Mouse (Mus musculus) adrenal gland, postnatal 36 days (tissue): ENCODE measurements around the gene Snx13. TPM values are rescaled to one million over a fixed set of nuclear protein-coding genes. Genes with fewer than 3 reads are reported as not detected.
A peak's percentile ranks its signal among the peaks of the same experiment; 100 is the strongest.

Experiments used
- DNase-seq, 2 experiments: peaks; one replicate each; pipeline ENCODE4 v3.0.0; 2021; ENCODE audit warnings: mixed read lengths in 1 of 2
- total RNA-seq, 2 experiments: library from RNA; stranded (reverse); gene quantifications; 2 replicates each; pipeline ENCODE4 v1.2.3; 2021

The Snx13 gene
- total RNA-seq, 2 experiments from 2014 or later, result 37.1 to 48.9 TPM

DNA sequence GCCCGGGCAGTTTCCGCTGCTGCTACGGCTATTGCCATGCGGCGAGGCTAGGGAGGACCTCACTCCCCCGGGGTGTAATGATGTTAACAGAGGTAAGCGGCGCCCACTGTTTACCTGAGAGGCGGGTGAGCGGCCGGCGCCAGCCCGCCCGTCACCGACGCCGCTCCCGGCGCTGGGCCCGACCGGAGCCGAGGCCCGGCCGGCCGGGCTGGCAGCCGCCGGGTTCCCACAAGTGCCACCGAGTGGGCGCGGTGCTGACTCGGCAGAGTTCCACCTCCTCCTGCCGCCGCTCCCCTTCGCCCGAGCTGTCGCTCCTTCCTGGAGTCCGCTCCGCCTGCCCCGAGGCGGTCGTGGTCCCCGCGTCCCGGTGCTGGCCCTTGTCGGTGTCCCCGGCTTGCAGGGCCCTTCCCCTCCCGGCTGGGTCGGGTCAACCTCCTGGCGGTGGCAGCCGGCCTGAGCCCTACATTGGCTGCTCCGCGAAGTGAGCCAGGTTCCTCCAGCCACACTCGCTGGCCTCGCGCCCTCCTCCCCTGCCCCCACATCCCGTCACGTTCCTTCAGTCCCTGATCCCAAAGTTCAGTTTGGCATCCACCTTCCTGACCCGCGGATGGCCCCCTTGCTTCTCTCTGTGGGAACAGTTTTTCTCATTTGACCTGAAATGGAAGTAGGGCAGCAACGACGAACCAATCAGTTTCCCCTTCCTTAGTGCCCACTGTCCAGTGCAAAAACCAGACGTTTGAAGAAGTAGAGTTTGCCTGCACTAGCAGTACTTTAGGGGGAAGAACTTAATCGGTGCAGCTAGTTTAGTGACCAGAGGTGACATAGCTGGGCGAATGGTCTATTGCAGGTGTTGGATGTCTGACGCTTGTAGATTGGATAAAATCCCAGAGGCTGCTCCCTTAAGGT is 587 bp downstream of the Snx13 start:
- DNase-seq, result peak; percentile 71 to 84

- DNase-seq, result no peak
Observed at GRCm38 (mm10) chr12:35048891-35049290, 1.9 kb downstream of the Snx13 start.

GRCm38 (mm10) chr12:35050501-35050900 is 3.5 kb downstream of the Snx13 start:
- no peak for DNase-seq

DNA sequence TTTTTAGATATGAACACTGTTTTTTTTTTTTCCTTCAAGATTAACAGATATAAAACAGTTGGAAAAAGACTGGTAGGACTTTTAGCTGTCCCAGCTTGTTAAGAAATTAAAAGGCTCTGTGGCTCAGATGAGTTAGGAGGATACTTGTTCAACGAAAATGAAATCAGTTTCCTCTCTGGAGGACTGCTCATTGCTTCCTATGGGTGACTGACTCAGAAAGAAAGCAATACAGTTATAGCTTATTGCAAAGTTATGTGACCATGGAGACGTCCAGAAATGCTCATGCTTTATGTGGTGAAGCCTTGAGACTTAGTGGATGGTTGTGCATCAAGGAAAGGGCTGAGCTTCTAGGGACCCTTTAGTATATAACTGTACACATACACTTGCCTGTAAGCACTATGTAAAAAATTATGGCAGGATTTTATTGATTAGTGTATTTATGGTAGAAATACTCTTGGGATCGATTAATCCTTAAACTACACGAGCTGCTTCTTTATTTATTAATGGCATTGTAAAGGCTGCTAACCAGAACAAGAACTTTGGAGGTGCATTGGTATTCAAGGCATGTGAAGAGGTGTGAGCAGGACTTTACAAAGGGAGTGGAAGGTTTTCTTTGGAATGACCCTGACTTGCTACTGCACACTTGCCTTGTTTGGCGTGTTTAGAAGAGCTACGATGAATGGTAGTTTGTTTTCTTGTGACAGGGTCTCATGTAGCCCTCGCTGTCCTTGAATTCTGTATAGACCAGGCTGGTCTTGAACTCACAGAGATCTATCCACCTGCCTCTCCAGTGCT is 4.2 kb downstream of the Snx13 start:
- DNase-seq, result no peak

- DNase-seq, result no peak
Observed at GRCm38 (mm10) chr12:35054420-35054819, 7.4 kb downstream of the Snx13 start.

DNA sequence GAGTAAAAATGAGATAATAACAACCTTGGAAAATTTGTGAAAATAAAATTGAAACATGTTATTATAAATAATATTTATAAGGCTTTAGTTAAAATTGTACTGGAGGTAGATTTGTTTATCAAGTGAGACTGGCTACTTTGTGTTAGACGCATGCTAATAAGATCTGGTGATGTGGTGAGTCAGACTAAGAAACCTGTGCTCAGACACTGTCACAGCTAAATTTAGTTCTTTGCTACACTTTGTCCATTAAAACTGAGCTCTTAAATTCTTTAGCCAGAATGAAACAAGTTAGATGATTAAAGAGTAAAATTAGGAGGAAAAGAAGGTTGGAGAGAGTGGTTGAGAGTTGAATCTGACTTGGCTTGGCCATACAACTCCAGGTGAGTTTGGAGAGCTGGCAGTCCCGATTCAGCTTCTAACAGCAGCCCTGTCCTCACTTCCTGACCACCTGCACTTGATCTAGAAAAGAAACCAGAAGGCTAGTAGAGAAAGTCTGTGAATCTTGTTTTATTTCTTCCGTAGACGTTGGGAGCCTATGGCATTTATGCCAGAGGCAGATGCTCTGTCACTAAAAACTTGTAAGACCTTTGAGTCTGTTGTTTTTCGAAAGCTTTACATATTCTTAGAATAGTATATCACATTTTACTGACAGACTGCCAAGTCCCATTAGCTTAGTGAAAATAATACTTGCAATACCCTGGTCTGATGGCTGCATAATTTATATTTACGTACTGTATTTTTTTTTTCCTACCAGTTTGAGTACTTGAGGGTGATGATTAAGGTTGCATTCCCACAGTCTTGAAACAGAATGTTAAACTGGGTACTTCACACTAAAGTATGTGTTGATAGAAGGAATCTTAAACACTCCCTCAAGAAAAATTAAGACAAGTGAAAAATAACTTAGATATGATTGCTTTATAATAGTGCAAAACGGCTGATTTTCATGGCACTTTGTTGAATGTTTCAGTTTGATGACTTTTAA is 8.4 kb downstream of the Snx13 start:
- DNase-seq, result no peak

GRCm38 (mm10) chr12:35063697-35064468 is 16.9 kb downstream of the Snx13 start:
- DNase-seq, result no peak

GRCm38 (mm10) chr12:35067621-35068020 is 20.6 kb downstream of the Snx13 start:
- DNase-seq, result no peak

- DNase-seq, result no peak
Observed at GRCm38 (mm10) chr12:35071336-35071735, 24.4 kb downstream of the Snx13 start.

GRCm38 (mm10) chr12:35072178-35072577 is 25.2 kb downstream of the Snx13 start:
- DNase-seq, result no peak

DNA sequence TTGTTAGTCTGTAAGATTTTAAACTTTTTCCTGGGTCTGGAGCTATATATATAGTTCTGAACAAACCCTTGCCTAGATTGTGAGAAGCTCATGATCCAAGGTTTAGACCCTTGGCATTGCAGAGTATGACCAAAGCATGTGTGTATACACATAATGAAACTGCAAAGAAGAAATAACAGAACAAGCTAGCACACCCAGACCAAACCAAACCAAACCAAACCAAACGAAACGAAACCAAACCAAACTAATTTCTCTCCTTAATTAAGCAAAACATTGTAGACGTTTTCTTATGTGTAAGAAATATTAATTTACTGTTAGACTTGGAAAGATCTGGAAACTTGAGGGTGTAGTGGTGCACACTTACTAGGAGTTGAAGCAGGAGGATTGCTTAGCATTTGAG is 29.0 kb downstream of the Snx13 start:
- no peak for DNase-seq

DNA sequence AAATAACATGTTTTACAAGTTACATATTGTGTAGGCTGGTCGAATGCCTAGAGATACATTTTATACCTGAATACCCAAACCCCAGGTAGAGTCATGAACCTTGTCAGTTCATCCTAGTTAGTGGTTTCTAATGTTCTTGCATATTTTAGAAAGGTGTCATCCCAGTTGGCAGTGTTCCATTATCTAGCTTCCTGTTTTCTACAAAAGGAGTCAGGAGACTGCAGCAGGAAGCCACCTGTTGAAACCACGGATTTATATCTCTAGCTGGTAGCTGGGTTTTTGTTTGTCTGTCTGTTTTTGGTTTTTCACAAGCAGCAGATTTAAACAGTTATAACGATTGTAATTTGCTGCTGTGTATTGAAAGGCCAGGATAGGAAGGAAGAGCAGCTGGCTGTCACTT is 76.6 kb downstream of the Snx13 start:
- no peak for DNase-seq

DNA sequence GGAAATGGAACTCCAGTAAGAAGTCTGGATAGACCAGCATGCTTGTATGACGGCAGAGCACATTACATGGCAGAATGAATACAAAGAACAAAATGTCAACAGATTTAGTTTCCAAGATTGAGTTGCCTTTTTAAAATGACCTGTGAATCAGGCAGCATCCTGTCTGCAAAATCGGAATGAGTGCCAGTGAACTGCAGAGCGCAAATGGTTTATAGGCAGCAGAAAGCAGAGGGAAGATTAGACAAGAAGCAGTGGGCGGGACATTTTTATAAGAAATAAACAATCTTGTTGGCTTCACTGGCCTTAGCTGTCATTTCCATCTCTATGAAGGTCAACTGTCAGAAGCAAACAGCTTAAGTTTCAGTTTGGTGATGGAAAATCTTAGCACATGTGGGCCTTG is 106.2 kb downstream of the Snx13 start:
- peak in 1 of 2 experiments; percentile 9 for DNase-seq

- DNase-seq, result no peak
Observed at GRCm38 (mm10) chr12:35154149-35154548, 107.2 kb downstream of the Snx13 start.

DNA sequence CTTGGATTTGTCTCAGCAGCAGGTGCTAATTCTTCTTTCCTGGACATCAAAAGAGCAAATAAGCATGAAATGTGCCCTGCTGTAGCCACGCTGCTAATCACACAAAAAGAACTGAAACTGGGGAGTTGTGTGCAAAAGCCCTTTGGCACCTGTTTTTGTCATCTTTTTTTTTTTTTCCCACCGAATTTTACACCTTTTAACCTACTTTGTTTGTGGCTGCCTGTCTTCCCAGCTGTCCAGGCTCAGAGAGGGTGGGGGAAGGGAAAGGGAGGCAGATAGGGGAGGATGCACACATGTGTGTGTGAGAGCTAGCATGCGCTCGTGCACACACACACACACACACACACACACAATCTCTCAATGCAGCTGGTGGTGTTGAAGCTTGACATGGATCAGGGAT is 110.3 kb downstream of the Snx13 start:
- no peak for DNase-seq

- DNase-seq, result peak in 1 of 2 experiments; percentile 16
Observed at GRCm38 (mm10) chr12:35161690-35162089, 114.7 kb downstream of the Snx13 start.

DNA sequence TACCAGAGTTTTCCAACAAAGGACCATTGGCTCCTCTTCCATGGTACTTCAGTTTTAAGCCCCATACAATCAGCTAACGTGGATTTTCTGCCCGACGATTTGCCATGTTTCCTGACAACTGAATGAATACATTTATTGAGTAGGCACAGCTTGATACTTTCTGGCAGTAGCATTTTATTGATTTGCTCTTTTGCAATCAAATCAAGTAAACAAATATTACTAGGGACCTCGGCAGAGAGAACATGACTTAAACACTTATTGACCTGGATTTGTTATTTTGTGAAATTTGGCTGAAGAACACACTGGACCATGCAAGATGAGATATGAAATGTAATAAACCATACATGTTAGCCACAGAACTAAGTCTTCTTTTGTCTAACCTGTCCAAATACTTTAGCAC is 123.3 kb downstream of the Snx13 start:
- no peak for DNase-seq

GRCm38 (mm10) chr12:35175938-35176337 is 129.0 kb downstream of the Snx13 start:
- DNase-seq, result peak; percentile 37 to 40

DNA sequence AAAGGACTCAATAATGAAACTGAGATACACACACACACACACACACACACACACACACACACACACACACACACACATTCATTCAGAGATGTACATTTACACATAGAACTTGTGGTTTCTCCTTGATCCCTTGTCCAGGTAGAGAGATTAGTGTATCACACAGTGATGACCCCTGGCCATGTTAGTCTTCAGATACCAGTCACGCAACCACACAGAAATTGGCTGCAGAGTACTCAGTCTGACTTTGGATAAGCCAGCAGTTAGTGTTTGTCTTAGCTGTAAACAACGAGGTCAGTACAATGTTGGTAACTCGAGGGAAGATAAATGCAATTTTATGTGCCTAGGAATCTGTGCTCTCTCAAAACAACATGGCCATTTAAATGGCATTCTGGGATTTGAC is 129.6 kb downstream of the Snx13 start:
- DNase-seq, result no peak

- DNase-seq, result peak; percentile 79 to 88
Observed at GRCm38 (mm10) chr12:35182675-35183074, 135.7 kb downstream of the Snx13 start.

- DNase-seq, result no peak
Observed at GRCm38 (mm10) chr12:35184261-35184660, 137.3 kb downstream of the Snx13 start.
